7 mouse cellular contexts compared by ENCODE assay signal in genomic region chr9:32940111-32940813, GRCm38 (mm10).
A peak's percentile ranks its signal among the peaks of the same experiment; 100 is the strongest.
DNase-seq lines count a peak whose midpoint lies in the region; ATAC-seq lines count a peak whose summit lies in the region.

No protein-coding gene starts in this region.

- H3K36me3 ChIP-seq in midbrain, embryonic 11.5 days (ENCODE audit: control insufficient read depth, insufficient read depth, low read length), result no peaks in the 10 kb centered on the region

- 22% methylated on average over 19 of the region's 19 CpGs for WGBS in midbrain, embryonic 11.5 days

- no peak overlapping the region for H3K27ac ChIP-seq in midbrain, embryonic 11.5 days (ENCODE audit: low read depth, low read length)

- intact Hi-C loops in left cerebral cortex, postnatal 4 days (cut with DNase I), result loop anchor here (2.0 to 10.0 kb wide), 3 partner anchors 305 to 535 kb away; no protein-coding TSS in a partner anchor

- H3K4me1 ChIP-seq in midbrain, embryonic 11.5 days (ENCODE audit: control insufficient read depth, insufficient read depth, low read length), result no peaks in the 10 kb centered on the region; the same call in 1 of the 2 replicates

- H3K9ac ChIP-seq in midbrain, embryonic 11.5 days (ENCODE audit: low read length), result peak overlapping the region; percentile 64

- DNase-seq in adrenal gland, postnatal 10 days, result peak; percentile 84
- DNase-seq in embryo, embryonic 9.5 days (ENCODE audit: extremely low spot score), result peak; percentile 84
- peak; percentile 97 for DNase-seq in heart, adult 11 months
- DNase-seq in kidney, adult 11 months, result peak; percentile 72
- peak; percentile 76 for DNase-seq in left cerebral cortex, postnatal 4 days
- peak; percentile 99 for DNase-seq in midbrain, embryonic 11.5 days (ENCODE audit: low spot score, missing footprints)
- peak; percentile 58 for DNase-seq in skeletal muscle tissue, adult 2 months (ENCODE audit: low read depth, low spot score)

- peak overlapping the region; percentile 52 for H3K4me2 ChIP-seq in midbrain, embryonic 11.5 days

- peak overlapping the region; percentile 45 for H3K4me3 ChIP-seq in midbrain, embryonic 11.5 days (ENCODE audit: low read depth, low read length)

- H3K9me3 ChIP-seq in midbrain, embryonic 11.5 days (ENCODE audit: control insufficient read depth, low read length), result no peaks in the 10 kb centered on the region

- no peaks in the 10 kb centered on the region for H3K27me3 ChIP-seq in midbrain, embryonic 11.5 days (ENCODE audit: control insufficient read depth, insufficient read depth, low read length)

- ATAC-seq in midbrain, embryonic 11.5 days (ENCODE audit: low FRiP score), result peak; percentile 93
